Mouse (Mus musculus): Measurements from ENCODE around the gene Bak1. TPM values are rescaled to one million over a fixed set of nuclear protein-coding genes. Genes with fewer than 3 reads are reported as not detected.

Gene Bak1
- polyA plus RNA-seq, 1 experiment from 2014 or later = 3.5 TPM

DNA sequence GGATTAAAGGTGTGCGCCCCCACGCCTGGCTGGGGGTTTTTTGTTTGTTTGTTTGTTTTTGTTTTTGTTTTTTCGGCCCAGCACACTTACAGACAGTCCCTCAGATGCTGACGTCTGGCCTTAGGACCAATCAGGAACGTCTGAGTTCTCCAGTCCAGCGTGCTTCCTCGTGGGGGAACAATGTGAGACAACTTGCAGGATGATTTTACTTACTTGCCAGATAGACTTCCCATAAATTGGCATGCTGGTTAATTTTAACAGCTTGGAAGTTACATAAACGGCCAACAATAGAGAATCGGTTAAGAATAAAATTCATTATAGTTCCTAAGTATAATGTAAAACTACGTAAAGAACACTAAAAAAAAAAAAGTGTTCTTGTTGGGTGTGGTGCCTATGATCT, 17.6 kb downstream of the Bak1 start:
- Histone ChIP-seq H3K4me1 (no peaks in the 10 kb centered on the region), H3K9ac (no peak overlapping the region), H3K9me3 (no peaks in the 10 kb centered on the region), H3K27me3 (replicated peaks) (no peaks in the 10 kb centered on the region), H3K4me3 (no peak overlapping the region), H3K27ac (no peak overlapping the region), H3K36me3 (replicated peaks) (no peaks in the 10 kb centered on the region), H3K4me2 (no peak overlapping the region)
- ATAC-seq (replicated peaks) = no peak
- 88% methylated on average over 10 of the region's 10 CpGs for WGBS

DNA sequence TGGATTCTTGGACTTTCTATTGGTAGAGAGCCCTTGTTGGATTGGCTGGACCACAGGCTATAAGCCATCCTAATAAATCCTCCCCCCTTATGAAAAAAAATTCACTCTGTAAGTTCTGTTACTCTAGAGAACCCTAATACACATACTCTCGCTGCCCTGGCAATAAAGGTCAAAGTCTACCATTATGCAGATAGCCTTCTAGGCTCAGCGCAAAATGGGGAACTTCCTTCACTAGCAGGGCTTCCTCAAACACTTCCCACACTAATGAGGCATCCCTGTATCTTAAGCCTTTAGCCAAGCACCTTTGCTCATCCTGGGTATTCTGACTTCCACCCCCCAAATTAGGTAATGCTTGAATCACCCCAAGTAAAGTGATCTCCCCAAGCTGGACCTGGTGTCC, 20.5 kb downstream of the Bak1 start:
- Histone ChIP-seq H3K9me3 (no peaks in the 10 kb centered on the region), H3K4me3 (no peak overlapping the region), H3K4me2 (no peak overlapping the region), H3K27ac (no peak overlapping the region), H3K9ac (no peak overlapping the region), H3K27me3 (replicated peaks) (no peaks in the 10 kb centered on the region), H3K36me3 (replicated peaks) (no peaks in the 10 kb centered on the region), H3K4me1 (no peaks in the 10 kb centered on the region)
- 81% methylated on average over 2 of the region's 2 CpGs for WGBS
- ATAC-seq (replicated peaks) = no peak

DNA sequence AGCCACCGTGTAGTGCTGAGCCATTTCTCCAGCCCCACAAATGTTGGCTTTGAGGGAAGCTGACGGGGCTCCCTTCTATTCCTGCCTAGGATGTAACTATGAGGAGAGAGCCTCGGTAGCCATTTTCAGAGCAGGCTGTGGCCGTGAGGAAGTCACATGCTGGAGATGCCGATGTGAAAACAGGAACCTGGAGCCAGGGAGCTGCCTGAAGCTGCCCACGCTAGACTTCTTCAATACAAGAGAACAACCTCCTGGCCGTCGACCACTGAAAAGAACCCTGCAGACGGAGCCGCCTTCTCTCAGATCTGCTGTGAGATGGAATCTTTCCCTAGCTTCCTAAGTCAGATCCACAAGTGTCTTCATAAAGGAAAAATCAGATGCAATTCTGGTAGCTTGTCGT, 23.2 kb downstream of the Bak1 start:
- H3K27ac ChIP-seq = no peak overlapping the region
- 64% methylated on average over 11 of the region's 11 CpGs for WGBS
- H3K4me1 ChIP-seq = no peaks in the 10 kb centered on the region
- H3K27me3 ChIP-seq (replicated peaks) = no peaks in the 10 kb centered on the region
- H3K9ac ChIP-seq = no peak overlapping the region
- no peaks in the 10 kb centered on the region for H3K9me3 ChIP-seq
- no peak overlapping the region for H3K4me3 ChIP-seq
- no peak overlapping the region for H3K4me2 ChIP-seq
- no peak for ATAC-seq (replicated peaks)
- H3K36me3 ChIP-seq (replicated peaks) = no peaks in the 10 kb centered on the region

DNA sequence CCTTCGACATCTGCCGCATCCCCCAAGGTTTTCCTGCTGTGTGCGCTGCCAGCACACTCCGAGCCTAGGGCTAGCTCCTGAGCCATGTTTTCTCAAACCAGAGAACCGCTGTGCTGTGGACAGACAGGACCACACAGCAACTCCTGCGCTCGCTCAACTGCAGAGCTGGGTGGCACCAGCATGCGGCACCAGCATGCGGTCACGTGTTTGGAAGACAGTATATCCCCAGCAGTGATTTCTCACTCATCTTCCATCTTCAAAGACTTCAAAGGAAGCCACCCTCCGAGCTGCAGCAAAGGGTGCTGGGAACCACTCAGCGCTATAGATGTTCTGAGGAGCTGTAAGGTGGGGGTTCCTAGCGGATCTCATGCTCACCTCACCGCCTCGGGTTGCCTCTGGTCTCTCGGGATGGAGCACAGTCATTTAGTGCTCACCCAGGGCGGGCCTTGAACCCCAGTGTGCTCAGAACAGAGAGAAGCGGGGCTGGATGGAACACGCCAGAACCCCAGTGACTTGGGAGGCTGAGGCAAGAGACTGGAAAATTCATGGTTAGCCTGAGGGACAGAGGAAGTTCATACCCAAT, 23.8 kb downstream of the Bak1 start:
- Histone ChIP-seq H3K9me3 (no peaks in the 10 kb centered on the region), H3K27ac (no peak overlapping the region), H3K4me3 (no peak overlapping the region), H3K36me3 (replicated peaks) (no peaks in the 10 kb centered on the region), H3K9ac (no peak overlapping the region), H3K4me2 (no peak overlapping the region), H3K4me1 (no peaks in the 10 kb centered on the region), H3K27me3 (replicated peaks) (no peaks in the 10 kb centered on the region)
- 42% methylated on average over 19 of the region's 19 CpGs for WGBS
- ATAC-seq (replicated peaks) = no peak

DNA sequence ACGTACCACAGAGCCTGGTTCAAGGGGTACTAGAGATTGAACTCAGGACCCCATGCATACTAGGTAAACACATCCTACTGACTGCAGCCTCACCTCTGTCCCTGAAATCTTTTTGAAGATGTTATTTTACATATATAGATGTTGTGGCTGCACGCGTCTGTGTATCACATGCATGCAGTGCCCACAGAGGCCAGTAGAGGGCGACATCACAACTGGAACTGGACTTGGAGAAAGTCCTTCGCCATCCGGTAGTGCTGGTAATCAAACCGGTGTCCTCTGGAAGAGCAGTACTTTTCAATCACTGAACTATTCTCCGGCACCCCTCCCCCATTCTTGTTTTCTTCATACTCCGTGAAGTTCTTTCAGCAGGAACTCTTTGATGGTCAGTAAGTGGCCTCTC, 24.4 kb downstream of the Bak1 start:
- no peak overlapping the region for H3K4me2 ChIP-seq
- ATAC-seq (replicated peaks) = no peak
- no peaks in the 10 kb centered on the region for H3K4me1 ChIP-seq
- no peaks in the 10 kb centered on the region for H3K9me3 ChIP-seq
- no peak overlapping the region for H3K4me3 ChIP-seq
- no peak overlapping the region for H3K27ac ChIP-seq
- no peaks in the 10 kb centered on the region for H3K36me3 ChIP-seq (replicated peaks)
- H3K9ac ChIP-seq = no peak overlapping the region
- 38% methylated on average over 9 of the region's 9 CpGs for WGBS
- no peaks in the 10 kb centered on the region for H3K27me3 ChIP-seq (replicated peaks)

DNA sequence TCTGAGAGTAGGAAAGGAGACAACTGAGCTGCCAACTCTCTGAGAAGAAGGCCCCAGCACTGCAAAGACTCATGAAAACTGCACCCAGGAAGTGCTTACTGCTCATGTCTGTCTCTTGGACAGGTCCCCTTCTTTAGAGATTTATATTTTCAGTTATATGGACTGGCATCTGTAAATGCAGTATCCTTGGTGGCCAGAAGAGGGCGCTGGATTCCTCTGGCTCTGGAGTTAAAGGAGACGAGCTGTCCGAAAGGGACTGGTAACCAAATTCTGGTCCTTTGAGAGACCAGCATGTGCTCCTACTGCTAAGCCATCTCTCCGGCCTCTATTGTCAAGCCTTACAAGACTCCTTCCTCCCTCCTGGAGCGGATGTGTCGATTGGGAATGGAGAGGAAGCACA, 26.9 kb downstream of the Bak1 start:
- ATAC-seq (replicated peaks) = no peak
- no peak overlapping the region for H3K9ac ChIP-seq
- 44% methylated on average over 6 of the region's 6 CpGs for WGBS
- no peaks in the 10 kb centered on the region for H3K27me3 ChIP-seq (replicated peaks)
- H3K4me1 ChIP-seq = no peaks in the 10 kb centered on the region
- H3K9me3 ChIP-seq = no peaks in the 10 kb centered on the region
- no peak overlapping the region for H3K27ac ChIP-seq
- H3K36me3 ChIP-seq (replicated peaks) = no peaks in the 10 kb centered on the region
- no peak overlapping the region for H3K4me2 ChIP-seq
- H3K4me3 ChIP-seq = no peak overlapping the region

DNA sequence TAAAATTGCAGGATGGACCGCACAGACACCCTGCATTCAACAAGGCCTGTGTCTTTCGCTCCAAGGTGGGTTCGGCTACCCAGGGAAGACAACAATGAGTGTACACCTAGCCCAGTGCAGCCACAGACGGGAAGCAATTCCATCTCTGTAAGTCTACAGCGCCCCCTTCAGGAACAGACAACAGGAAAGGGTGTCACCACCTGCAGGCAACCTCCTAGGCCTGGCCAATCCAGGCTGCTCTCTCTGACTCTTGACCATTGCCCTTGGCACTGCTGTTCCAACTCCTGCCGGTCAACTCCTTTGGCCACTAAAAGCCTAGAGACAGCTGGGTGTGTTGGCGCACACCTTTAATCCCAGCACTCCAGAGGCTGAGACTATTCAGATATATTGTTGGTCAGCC, 27.7 kb downstream of the Bak1 start:
- no peak for ATAC-seq (replicated peaks)
- H3K4me2 ChIP-seq = no peak overlapping the region
- H3K4me1 ChIP-seq = no peaks in the 10 kb centered on the region
- no peak overlapping the region for H3K27ac ChIP-seq
- no peaks in the 10 kb centered on the region for H3K9me3 ChIP-seq
- no peak overlapping the region for H3K9ac ChIP-seq
- 76% methylated on average over 7 of the region's 7 CpGs for WGBS
- no peaks in the 10 kb centered on the region for H3K27me3 ChIP-seq (replicated peaks)
- H3K4me3 ChIP-seq = no peak overlapping the region
- no peaks in the 10 kb centered on the region for H3K36me3 ChIP-seq (replicated peaks)

DNA sequence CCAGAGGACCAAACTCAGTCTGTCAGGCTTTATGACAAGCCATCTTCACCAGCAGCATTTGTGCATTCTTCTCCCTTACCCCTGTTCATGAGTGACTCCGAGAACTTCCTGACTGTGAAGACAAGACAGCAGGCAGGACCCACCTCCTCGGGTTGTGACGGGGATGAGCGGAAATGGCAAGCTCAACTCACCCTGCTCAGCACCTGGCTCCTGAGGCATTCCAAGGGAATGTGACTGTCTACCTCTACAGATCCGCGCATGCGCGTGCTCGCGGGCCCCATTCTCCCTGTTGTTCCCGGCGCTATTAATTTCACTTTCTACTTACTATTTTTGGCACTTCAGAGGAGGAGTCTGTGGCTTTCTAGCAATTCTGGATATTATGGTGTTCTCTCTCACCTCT, 28.8 kb downstream of the Bak1 start:
- H3K27ac ChIP-seq = no peak overlapping the region
- 86% methylated on average over 12 of the region's 12 CpGs for WGBS
- no peaks in the 10 kb centered on the region for H3K9me3 ChIP-seq
- ATAC-seq (replicated peaks) = no peak
- no peak overlapping the region for H3K4me3 ChIP-seq
- H3K4me2 ChIP-seq = no peak overlapping the region
- H3K4me1 ChIP-seq = no peaks in the 10 kb centered on the region
- H3K36me3 ChIP-seq (replicated peaks) = no peaks in the 10 kb centered on the region
- no peaks in the 10 kb centered on the region for H3K27me3 ChIP-seq (replicated peaks)
- H3K9ac ChIP-seq = no peak overlapping the region

DNA sequence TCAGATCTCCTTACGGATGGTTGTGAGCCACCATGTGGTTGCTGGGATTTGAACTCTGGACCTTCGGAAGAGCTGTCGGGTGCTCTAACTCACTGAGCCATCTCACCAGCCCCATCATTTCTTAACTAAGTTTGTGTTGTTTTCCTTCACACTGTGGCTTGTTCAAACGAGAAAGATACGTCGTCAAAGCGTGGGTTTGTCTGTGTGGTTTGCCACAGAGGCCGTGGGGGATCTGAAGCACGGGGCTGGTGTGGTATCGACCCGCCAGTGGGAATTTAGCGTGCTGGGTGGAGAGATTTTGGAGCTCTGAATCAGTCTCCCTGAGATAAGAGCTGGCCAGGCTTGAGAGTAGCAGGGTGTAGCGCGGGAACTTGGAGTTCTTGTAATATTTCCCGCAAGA, 30.5 kb downstream of the Bak1 start:
- H3K27ac ChIP-seq = no peak overlapping the region
- H3K9ac ChIP-seq = no peak overlapping the region
- no peaks in the 10 kb centered on the region for H3K4me1 ChIP-seq
- 92% methylated on average over 15 of the region's 15 CpGs for WGBS
- ATAC-seq (replicated peaks) = no peak
- no peaks in the 10 kb centered on the region for H3K9me3 ChIP-seq
- no peaks in the 10 kb centered on the region for H3K36me3 ChIP-seq (replicated peaks)
- H3K27me3 ChIP-seq (replicated peaks) = no peaks in the 10 kb centered on the region
- H3K4me3 ChIP-seq = no peak overlapping the region
- H3K4me2 ChIP-seq = no peak overlapping the region

DNA sequence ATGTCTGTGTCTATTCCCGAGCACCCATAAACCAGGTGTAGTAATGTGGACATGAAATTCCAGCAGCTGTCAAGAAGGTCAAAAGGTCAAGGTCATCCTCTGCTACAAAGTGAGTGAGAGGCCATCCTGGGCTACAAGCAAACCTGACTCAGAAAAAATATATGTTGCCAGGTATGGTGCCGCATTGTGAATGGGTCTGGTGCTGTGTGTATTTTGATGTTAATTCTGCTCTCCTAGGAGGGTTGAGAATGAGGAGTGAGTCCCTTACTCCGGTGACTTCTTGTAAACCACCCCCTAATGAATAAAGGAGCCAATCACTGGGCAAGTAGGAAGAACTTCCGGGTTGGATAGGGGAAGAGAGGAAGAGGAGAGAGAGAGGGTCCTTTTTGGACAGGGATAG, 31.1 kb downstream of the Bak1 start:
- WGBS = 71% methylated on average over 4 of the region's 4 CpGs
- H3K9me3 ChIP-seq = no peaks in the 10 kb centered on the region

DNA sequence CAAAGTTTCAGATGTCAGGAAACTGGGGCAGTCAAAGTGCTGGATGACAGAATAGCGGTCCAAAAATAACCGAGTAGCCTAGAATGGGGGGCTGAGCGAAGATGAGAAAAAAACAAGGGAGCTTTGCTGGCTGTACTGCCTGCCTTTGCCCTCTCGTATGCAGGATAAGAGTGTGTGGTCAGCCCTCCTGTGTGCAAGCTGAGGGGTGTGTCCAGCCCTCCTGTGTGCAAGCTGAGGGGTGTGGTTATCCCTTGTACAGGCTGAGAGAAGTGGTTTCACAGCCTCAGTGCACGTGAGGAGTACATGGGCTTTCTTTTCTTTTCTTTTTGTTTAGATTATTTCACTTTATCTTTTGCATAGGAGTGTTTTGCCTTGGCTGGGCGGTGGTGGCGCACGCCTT, 33.2 kb downstream of the Bak1 start:
- Histone ChIP-seq H3K4me3 (no peak overlapping the region), H3K27ac (no peak overlapping the region), H3K27me3 (replicated peaks) (no peaks in the 10 kb centered on the region), H3K9ac (no peak overlapping the region), H3K9me3 (no peaks in the 10 kb centered on the region), H3K4me2 (no peak overlapping the region), H3K4me1 (no peaks in the 10 kb centered on the region), H3K36me3 (replicated peaks) (no peaks in the 10 kb centered on the region)
- WGBS = 78% methylated on average over 8 of the region's 8 CpGs
- ATAC-seq (replicated peaks) = no peak

More for the DNA sequence above, 31.1 kb downstream of the Bak1 start:
- Histone ChIP-seq H3K9ac (no peak overlapping the region), H3K4me1 (no peaks in the 10 kb centered on the region), H3K27me3 (replicated peaks) (no peaks in the 10 kb centered on the region), H3K4me2 (no peak overlapping the region), H3K27ac (no peak overlapping the region), H3K36me3 (replicated peaks) (no peaks in the 10 kb centered on the region), H3K4me3 (no peak overlapping the region)
- ATAC-seq (replicated peaks) = no peak

DNA sequence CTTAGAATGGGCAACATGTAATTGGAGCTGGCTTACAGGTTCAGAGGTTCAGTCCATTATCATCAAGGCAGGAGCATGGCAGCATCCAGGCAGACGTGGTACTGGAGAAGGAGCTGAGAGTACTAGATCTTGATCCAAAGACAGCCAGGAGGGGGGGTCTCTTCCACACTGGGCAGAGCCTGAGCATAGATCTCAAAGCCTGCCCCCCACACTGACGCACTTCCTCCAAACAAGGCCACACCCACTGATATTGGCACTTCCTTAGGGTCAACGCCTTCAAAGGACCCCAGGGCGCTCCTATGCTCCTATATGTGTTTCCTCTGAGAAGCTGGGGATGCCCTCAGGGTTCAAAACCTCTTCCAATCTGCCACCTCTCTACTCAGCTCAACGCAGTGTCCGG, 33.8 kb downstream of the Bak1 start:
- WGBS = 84% methylated on average over 6 of the region's 6 CpGs
- no peaks in the 10 kb centered on the region for H3K36me3 ChIP-seq (replicated peaks)

DNA sequence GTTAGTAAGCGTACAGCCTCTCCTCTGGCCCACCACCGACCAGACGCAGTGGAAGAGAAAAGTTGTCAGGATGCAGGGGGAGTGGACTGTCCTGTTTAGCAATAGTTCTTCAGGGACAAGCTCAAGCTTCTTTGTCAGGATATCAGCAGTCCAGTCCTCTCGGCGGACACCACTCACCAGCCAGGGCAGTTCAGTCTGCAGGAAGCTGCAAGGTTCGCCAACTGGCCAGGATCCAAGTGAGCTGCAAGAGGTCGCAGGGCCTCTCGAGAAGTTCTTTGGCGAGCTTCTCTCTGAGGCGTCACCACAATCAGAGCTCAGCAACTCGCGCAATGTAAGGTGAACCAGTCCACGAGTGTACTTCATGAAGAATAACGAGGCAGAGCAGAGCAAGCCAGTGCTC, 34.4 kb downstream of the Bak1 start:
- H3K27me3 ChIP-seq (replicated peaks) = no peaks in the 10 kb centered on the region
- 83% methylated on average over 14 of the region's 14 CpGs for WGBS
- H3K9me3 ChIP-seq = no peaks in the 10 kb centered on the region
- H3K36me3 ChIP-seq (replicated peaks) = no peaks in the 10 kb centered on the region
- no peak overlapping the region for H3K4me2 ChIP-seq
- H3K27ac ChIP-seq = no peak overlapping the region
- ATAC-seq (replicated peaks) = no peak
- H3K9ac ChIP-seq = no peak overlapping the region
- no peak overlapping the region for H3K4me3 ChIP-seq
- no peaks in the 10 kb centered on the region for H3K4me1 ChIP-seq

More for the DNA sequence above, 33.8 kb downstream of the Bak1 start:
- no peak for ATAC-seq (replicated peaks)
- Histone ChIP-seq H3K4me1 (no peaks in the 10 kb centered on the region), H3K4me2 (no peak overlapping the region), H3K9ac (no peak overlapping the region), H3K27ac (no peak overlapping the region), H3K4me3 (no peak overlapping the region), H3K27me3 (replicated peaks) (no peaks in the 10 kb centered on the region), H3K9me3 (no peaks in the 10 kb centered on the region)

DNA sequence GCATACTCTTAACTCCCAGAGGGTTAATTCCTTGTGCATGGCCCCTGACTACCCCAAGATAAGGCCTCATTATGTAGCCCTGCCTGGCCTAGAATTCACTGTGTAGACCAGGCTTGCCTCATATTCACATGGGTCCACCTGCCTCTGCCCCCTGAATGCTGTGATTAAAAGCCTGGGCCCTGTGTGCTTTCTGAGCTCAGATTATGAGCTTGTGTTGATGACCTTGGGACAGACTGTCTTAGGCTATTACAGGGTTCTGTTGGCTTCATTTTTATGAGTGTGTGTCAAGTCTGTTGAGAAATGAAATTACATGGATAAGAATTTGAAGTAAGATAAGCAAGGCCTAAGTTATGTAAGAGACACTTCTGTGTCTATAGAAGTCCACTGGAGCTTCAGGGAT, 38.3 kb downstream of the Bak1 start:
- H3K9me3 ChIP-seq = no peaks in the 10 kb centered on the region
- H3K4me2 ChIP-seq = no peak overlapping the region
- no peak for ATAC-seq (replicated peaks)
- no peaks in the 10 kb centered on the region for H3K27me3 ChIP-seq (replicated peaks)
- no peak overlapping the region for H3K9ac ChIP-seq
- no peaks in the 10 kb centered on the region for H3K36me3 ChIP-seq (replicated peaks)
- no peak overlapping the region for H3K4me3 ChIP-seq
- no peaks in the 10 kb centered on the region for H3K4me1 ChIP-seq
- H3K27ac ChIP-seq = no peak overlapping the region
